Mouse (Mus musculus) ES-Bruce4 (cell line): Measurements from ENCODE around the gene Maz.

ENCODE experiments used
- CTCF ChIP-seq: IDR thresholded peaks from one replicate; pipeline ENCODE4 v1.8.1; 2011; ENCODE audit warnings: low read depth, low read length
- POLR2A ChIP-seq: IDR thresholded peaks from one replicate; pipeline ENCODE4 v1.8.1; 2011; ENCODE audit warnings: low read length; ENCODE audit not compliant: insufficient read depth

DNA sequence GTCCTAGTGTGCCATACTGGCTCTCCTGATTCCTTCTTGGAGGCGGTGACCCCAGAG lies 51.1 kb downstream of the Maz start, which contains the start of gene Cdipt:
- TF ChIP-seq CTCF (no peak), POLR2A (no peak)
